Mouse (Mus musculus): Measurements from ENCODE around the gene Stmn1.

Gene Stmn1

GRCm38 (mm10) chr4:134468215-134468575 lies at the start of gene Stmn1:
Gene Stmn1, plus strand, starts transcription at chr4:134468320.
- peak; percentile 98 for DNase-seq (ENCODE audit: low spot score)

- no peak for DNase-seq (ENCODE audit: low spot score)
These were observed 46.1 kb upstream of the Stmn1 start for GRCm38 (mm10) chr4:134421971-134422370.

- no peak for DNase-seq (ENCODE audit: low spot score)
These were observed 44.2 kb upstream of the Stmn1 start for GRCm38 (mm10) chr4:134423949-134424348.

- no peak for DNase-seq (ENCODE audit: low spot score)
These were observed 43.0 kb upstream of the Stmn1 start for GRCm38 (mm10) chr4:134425088-134425487.

GRCm38 (mm10) chr4:134430381-134431004 lies 37.6 kb upstream of the Stmn1 start:
- DNase-seq (ENCODE audit: low spot score), result peak; percentile 77

GRCm38 (mm10) chr4:134432686-134433360 lies 35.3 kb upstream of the Stmn1 start:
- DNase-seq (ENCODE audit: low spot score), result no peak

GRCm38 (mm10) chr4:134436185-134436584 lies 31.9 kb upstream of the Stmn1 start:
- peak; percentile 50 for DNase-seq (ENCODE audit: low spot score)

GRCm38 (mm10) chr4:134436659-134437058 lies 31.5 kb upstream of the Stmn1 start:
- DNase-seq (ENCODE audit: low spot score), result peak; percentile 55

GRCm38 (mm10) chr4:134439119-134439518 lies 29.0 kb upstream of the Stmn1 start:
- DNase-seq (ENCODE audit: low spot score), result no peak

- DNase-seq (ENCODE audit: low spot score), result no peak
These were observed 28.2 kb upstream of the Stmn1 start for GRCm38 (mm10) chr4:134439919-134440318.

- no peak for DNase-seq (ENCODE audit: low spot score)
These were observed 25.9 kb upstream of the Stmn1 start for GRCm38 (mm10) chr4:134442216-134442615.

- DNase-seq (ENCODE audit: low spot score), result no peak
These were observed 24.5 kb upstream of the Stmn1 start for GRCm38 (mm10) chr4:134443589-134443988.

GRCm38 (mm10) chr4:134444949-134445348 lies 23.2 kb upstream of the Stmn1 start:
- no peak for DNase-seq (ENCODE audit: low spot score)

- no peak for DNase-seq (ENCODE audit: low spot score)
These were observed 22.6 kb upstream of the Stmn1 start for GRCm38 (mm10) chr4:134445489-134445888.

- no peak for DNase-seq (ENCODE audit: low spot score)
These were observed 20.2 kb upstream of the Stmn1 start for GRCm38 (mm10) chr4:134447966-134448365.

GRCm38 (mm10) chr4:134449595-134450391 lies 18.3 kb upstream of the Stmn1 start:
- DNase-seq (ENCODE audit: low spot score), result no peak

GRCm38 (mm10) chr4:134450392-134451195 lies 17.5 kb upstream of the Stmn1 start:
- peak; percentile 69 for DNase-seq (ENCODE audit: low spot score)

- no peak for DNase-seq (ENCODE audit: low spot score)
These were observed 16.6 kb upstream of the Stmn1 start for GRCm38 (mm10) chr4:134451484-134451883.

- peak; percentile 44 for DNase-seq (ENCODE audit: low spot score)
These were observed 14.3 kb upstream of the Stmn1 start for GRCm38 (mm10) chr4:134453619-134454400.

GRCm38 (mm10) chr4:134455310-134455709 lies 12.8 kb upstream of the Stmn1 start:
- DNase-seq (ENCODE audit: low spot score), result no peak

- DNase-seq (ENCODE audit: low spot score), result peak; percentile 36
These were observed 10.8 kb upstream of the Stmn1 start for GRCm38 (mm10) chr4:134457130-134457825.
